Mouse (Mus musculus) stomach, embryonic 16.5 days (tissue): ENCODE results near the gene Syce3. TPM values are rescaled to one million over a fixed set of nuclear protein-coding genes. Genes with fewer than 3 reads are reported as not detected.

Experiments used
- ATAC-seq: fragments of 200-750 bp; cut with Nextera tagmentation; 2 replicates; pipeline ENCODE4 v1.8.0; 2017; ENCODE audit warnings: moderate number of reproducible peaks, moderate TSS enrichment; ENCODE audit not compliant: insufficient read depth, low FRiP score
- H3K27ac ChIP-seq: fragments of 300-500 bp; sonication (generic); 2 replicates; pipeline ENCODE4 v1.5.1; 2014; ENCODE audit warnings: low read length
- H3K27me3 ChIP-seq: fragments of 300-500 bp; sonication (generic); 2 replicates; pipeline ENCODE4 v1.6.1; 2014; ENCODE audit warnings: low read length, control low read depth, mixed read lengths; ENCODE audit not compliant: control insufficient read depth, insufficient read depth
- H3K36me3 ChIP-seq: fragments of 300-500 bp; sonication (generic); 2 replicates; pipeline ENCODE4 v1.6.1; 2014; ENCODE audit warnings: low read length; ENCODE audit not compliant: control insufficient read depth, insufficient read depth
- H3K4me1 ChIP-seq: fragments of 300-500 bp; sonication (generic); 2 replicates; pipeline ENCODE4 v1.6.1; 2014; ENCODE audit warnings: low read length, control low read depth, mixed read lengths; ENCODE audit not compliant: control insufficient read depth, insufficient read depth
- H3K4me2 ChIP-seq: fragments of 300-500 bp; sonication (generic); 2 replicates; pipeline ENCODE4 v1.6.1; 2014; ENCODE audit warnings: low read depth, low read length, mixed read lengths
- H3K4me3 ChIP-seq: fragments of 300-500 bp; sonication (generic); replicated peaks from 2 replicates; pipeline ENCODE4 v1.5.1; 2014; ENCODE audit warnings: mild to moderate bottlenecking, low read length
- H3K9ac ChIP-seq: fragments of 300-500 bp; sonication (generic); 2 replicates; pipeline ENCODE4 v1.6.1; 2014; ENCODE audit warnings: low read length
- H3K9me3 ChIP-seq: fragments of 300-500 bp; sonication (generic); replicated peaks from 2 replicates; pipeline ENCODE4 v1.6.1; 2016; ENCODE audit warnings: low read length, control low read depth; ENCODE audit not compliant: control insufficient read depth
- WGBS: fragments of 180-500 bp; shearing (Covaris S2); extraction: QIAGEN DNeasy Blood & Tissue Kit; methylation state at CpG from one replicate; pipeline ENCODE4 v1.1.7; 2014; 5-methylcytosine and 5-hydroxymethylcytosine counted together
- polyA plus RNA-seq: library from polyadenylated mRNA; unstranded; fragments of >200 nt; fragmentation: Nextera tagmentation; extraction: Ambion mirVana; gene quantifications from 2 replicates; pipeline ENCODE4 v1.2.1, GENCODE M21; 2015

Gene Syce3
- polyA plus RNA-seq, 1 experiment from 2014 or later, result not detected

GRCm38 (mm10) chr15:89399716-89400115 is 10.6 kb downstream of the Syce3 start:
- Histone ChIP-seq H3K4me2 (no peak overlapping the region), H3K36me3 (no peaks in the 10 kb centered on the region), H3K27me3 (no peaks in the 10 kb centered on the region), H3K4me3 (no peak overlapping the region), H3K9ac (no peak overlapping the region), H3K4me1 (no peaks in the 10 kb centered on the region), H3K9me3 (no peaks in the 10 kb centered on the region), H3K27ac (no peak overlapping the region)
- no peak for ATAC-seq
- 57% methylated on average over 1 of the region's 1 CpGs for WGBS

- Histone ChIP-seq H3K27me3 (no peaks in the 10 kb centered on the region), H3K4me2 (no peak overlapping the region), H3K27ac (no peak overlapping the region), H3K4me1 (no peaks in the 10 kb centered on the region), H3K9me3 (no peaks in the 10 kb centered on the region), H3K36me3 (no peaks in the 10 kb centered on the region), H3K9ac (no peak overlapping the region), H3K4me3 (no peak overlapping the region)
- ATAC-seq, result no peak
- 72% methylated on average over 2 of the region's 2 CpGs for WGBS
Observed at GRCm38 (mm10) chr15:89398146-89398545, 12.2 kb downstream of the Syce3 start.

- no peak overlapping the region for H3K4me2 ChIP-seq
- no peaks in the 10 kb centered on the region for H3K4me1 ChIP-seq
- H3K9ac ChIP-seq, result no peak overlapping the region
- WGBS, result 80% methylated on average over 4 of the region's 4 CpGs
- 0 out of 2 replicates have a peak, but pooled peaks have one; percentile 44 for ATAC-seq
- H3K27ac ChIP-seq, result no peak overlapping the region
- no peaks in the 10 kb centered on the region for H3K27me3 ChIP-seq
- no peak overlapping the region for H3K4me3 ChIP-seq
- no peaks in the 10 kb centered on the region for H3K9me3 ChIP-seq
- H3K36me3 ChIP-seq, result no peaks in the 10 kb centered on the region
Observed at GRCm38 (mm10) chr15:89396883-89397282, 13.4 kb downstream of the Syce3 start.

- no peaks in the 10 kb centered on the region for H3K9me3 ChIP-seq
- H3K27me3 ChIP-seq, result no peaks in the 10 kb centered on the region
- H3K4me3 ChIP-seq, result no peak overlapping the region
- WGBS, result 86% methylated on average over 10 of the region's 10 CpGs
- no peak overlapping the region for H3K27ac ChIP-seq
- H3K4me1 ChIP-seq, result no peaks in the 10 kb centered on the region
- no peak for ATAC-seq
- H3K36me3 ChIP-seq, result no peaks in the 10 kb centered on the region
- H3K4me2 ChIP-seq, result no peak overlapping the region
- H3K9ac ChIP-seq, result no peak overlapping the region
Observed at GRCm38 (mm10) chr15:89390081-89390480, 20.2 kb downstream of the Syce3 start.

- Histone ChIP-seq H3K4me3 (no peak overlapping the region), H3K9me3 (no peaks in the 10 kb centered on the region), H3K27ac (no peak overlapping the region), H3K27me3 (no peaks in the 10 kb centered on the region), H3K36me3 (no peaks in the 10 kb centered on the region), H3K4me1 (no peaks in the 10 kb centered on the region), H3K4me2 (no peak overlapping the region), H3K9ac (no peak overlapping the region; the same call in 1 of the 2 replicates)
- ATAC-seq, result no peak
- 34% methylated on average over 12 of the region's 12 CpGs for WGBS
Observed at GRCm38 (mm10) chr15:89387127-89387526, 23.2 kb downstream of the Syce3 start.

GRCm38 (mm10) chr15:89384617-89385016 is 25.7 kb downstream of the Syce3 start, which contains the start of gene Klhdc7b:
Gene Klhdc7b (plus strand): TSS chr15:89384917.
- no peak within 1 kb of the TSS for H3K4me3 ChIP-seq
- no peak for ATAC-seq
- WGBS, result 84% methylated on average over 7 of the region's 7 CpGs

GRCm38 (mm10) chr15:89379429-89379828 is 30.9 kb downstream of the Syce3 start:
- peaks cover 42% of the 10 kb centered on the region for H3K27me3 ChIP-seq
- no peak overlapping the region; the same call in 1 of the 2 replicates for H3K9ac ChIP-seq

More at GRCm38 (mm10) chr15:89384617-89385016, 25.7 kb downstream of the Syce3 start, which contains the start of gene Klhdc7b:
- Histone ChIP-seq H3K4me2 (no peak within 1 kb of the TSS), H3K27me3 (peaks cover 6% of the 10 kb centered on the region), H3K27ac (no peak within 1 kb of the TSS), H3K9ac (no peak within 1 kb of the TSS), H3K4me1 (no peaks in the 10 kb centered on the region), H3K36me3 (no peaks in the 10 kb centered on the region), H3K9me3 (no peaks in the 10 kb centered on the region)

GRCm38 (mm10) chr15:89378831-89379401 is 31.4 kb downstream of the Syce3 start, which contains the start of gene Odf3b:
Gene Odf3b (minus strand): TSS chr15:89379282.
- Histone ChIP-seq H3K36me3 (no peaks in the 10 kb centered on the region), H3K27me3 (peaks cover 42% of the 10 kb centered on the region), H3K4me1 (peaks cover 12% of the 10 kb centered on the region), H3K9ac (peak within 1 kb of the TSS; percentile 50), H3K9me3 (no peaks in the 10 kb centered on the region), H3K27ac (no peak within 1 kb of the TSS), H3K4me2 (peak within 1 kb of the TSS; percentile 58), H3K4me3 (peak within 1 kb of the TSS; percentile 42)
- whole genome bisulfite sequencing, result under 1% methylated on average over 33 of the region's 33 CpGs
- ATAC-seq, result peak; percentile 18; the same call in 1 of the 2 replicates

More at GRCm38 (mm10) chr15:89379429-89379828, 30.9 kb downstream of the Syce3 start:
- WGBS, result 14% methylated on average over 10 of the region's 10 CpGs
- H3K36me3 ChIP-seq, result no peaks in the 10 kb centered on the region
- no peak overlapping the region for H3K27ac ChIP-seq
- H3K4me1 ChIP-seq, result peaks cover 8% of the 10 kb centered on the region; the same call in 1 of the 2 replicates
- H3K4me3 ChIP-seq, result peak overlapping the region; percentile 42
- H3K4me2 ChIP-seq, result peak overlapping the region; percentile 58
- no peaks in the 10 kb centered on the region for H3K9me3 ChIP-seq
- ATAC-seq, result no peak

- ATAC-seq, result no peak
- H3K9ac ChIP-seq, result peak overlapping the region; percentile 50
Observed at GRCm38 (mm10) chr15:89377938-89378828, 32.1 kb downstream of the Syce3 start.

More at GRCm38 (mm10) chr15:89377938-89378828, 32.1 kb downstream of the Syce3 start:
- Histone ChIP-seq H3K27me3 (peaks cover 42% of the 10 kb centered on the region), H3K9me3 (no peaks in the 10 kb centered on the region), H3K4me2 (peak overlapping the region; percentile 58), H3K4me3 (peak overlapping the region; percentile 42), H3K4me1 (peaks cover 12% of the 10 kb centered on the region), H3K36me3 (no peaks in the 10 kb centered on the region), H3K27ac (no peak overlapping the region)
- WGBS, result 14% methylated on average over 46 of the region's 46 CpGs
